Mouse (Mus musculus) heart, postnatal 0 days (tissue): ENCODE measurements around the gene Med27. TPM values are rescaled to one million over a fixed set of nuclear protein-coding genes. Genes with fewer than 3 reads are reported as not detected.

Experiments
- ATAC-seq: fragments of 200-750 bp; cut with Nextera tagmentation; 2 replicates; pipeline ENCODE4 v1.8.0; 2017; ENCODE audit warnings: low read depth, moderate number of reproducible peaks, moderate library complexity; ENCODE audit not compliant: insufficient read depth
- DNase-seq: peaks from one replicate; pipeline ENCODE4 v3.0.0-alpha.2; 2016; ENCODE audit warnings: low spot score
- H3K27ac ChIP-seq: fragments of 300-500 bp; sonication (generic); 2 replicates; pipeline ENCODE4 v1.5.1; 2014; ENCODE audit warnings: low read depth, mild to moderate bottlenecking
- H3K27me3 ChIP-seq: fragments of 300-500 bp; sonication (generic); 2 replicates; pipeline ENCODE4 v1.6.1; 2014; ENCODE audit warnings: low read length, mixed read lengths; ENCODE audit not compliant: control insufficient read depth, insufficient read depth
- H3K36me3 ChIP-seq: fragments of 300-500 bp; sonication (generic); replicated peaks from 2 replicates; pipeline ENCODE4 v1.6.1; 2014; ENCODE audit warnings: low read length, mixed read lengths; ENCODE audit not compliant: control insufficient read depth, insufficient read depth
- H3K4me1 ChIP-seq: fragments of 300-500 bp; sonication (generic); 2 replicates; pipeline ENCODE4 v1.6.1; 2014; ENCODE audit warnings: antibody characterized with exemption; ENCODE audit not compliant: control insufficient read depth, insufficient read depth
- H3K4me2 ChIP-seq: fragments of 300-500 bp; sonication (generic); 2 replicates; pipeline ENCODE4 v1.6.1; 2014; ENCODE audit warnings: low read depth, mild to moderate bottlenecking, low read length, moderate library complexity
- H3K4me3 ChIP-seq: fragments of 300-500 bp; sonication (generic); 2 replicates; pipeline ENCODE4 v1.5.1; 2014; ENCODE audit warnings: low read depth, low read length
- H3K9ac ChIP-seq: fragments of 300-500 bp; sonication (generic); replicated peaks from 2 replicates; pipeline ENCODE4 v1.6.1; 2014; ENCODE audit warnings: low read depth, low read length, mixed read lengths
- H3K9me3 ChIP-seq: fragments of 300-500 bp; sonication (generic); replicated peaks from 2 replicates; pipeline ENCODE4 v1.6.1; 2016; ENCODE audit warnings: low read length; ENCODE audit not compliant: control insufficient read depth
- CTCF ChIP-seq: IDR thresholded peaks from 2 replicates; pipeline ENCODE4 v1.5.1; 2016; ENCODE audit warnings: antibody characterized with exemption, control low read depth, low read depth
- EP300 ChIP-seq: IDR thresholded peaks from 2 replicates; pipeline ENCODE4 v1.6.1; 2016; ENCODE audit warnings: antibody characterized with exemption, low read depth
- WGBS: fragments of 180-500 bp; shearing (Covaris S2); extraction: QIAGEN DNeasy Blood & Tissue Kit; methylation state at CpG from one replicate; pipeline ENCODE4 v1.1.7; 2014; 5-methylcytosine and 5-hydroxymethylcytosine counted together
- polyA plus RNA-seq: library from polyadenylated mRNA; unstranded; fragments of >200 nt; fragmentation: Nextera tagmentation; extraction: Ambion mirVana; gene quantifications from 2 replicates; pipeline ENCODE4 v1.2.1, GENCODE M21; 2015
- total RNA-seq: library from RNA; depleted of rRNA; stranded (reverse); fragments of >200 nt; gene quantifications from 2 replicates; pipeline ENCODE4 v1.2.3, GENCODE M21; 2014; ENCODE audit warnings: low replicate concordance

The Med27 gene
- total and polyA plus RNA-seq, 2 experiments from 2014 or later, result 26.6 to 52.6 TPM

DNA sequence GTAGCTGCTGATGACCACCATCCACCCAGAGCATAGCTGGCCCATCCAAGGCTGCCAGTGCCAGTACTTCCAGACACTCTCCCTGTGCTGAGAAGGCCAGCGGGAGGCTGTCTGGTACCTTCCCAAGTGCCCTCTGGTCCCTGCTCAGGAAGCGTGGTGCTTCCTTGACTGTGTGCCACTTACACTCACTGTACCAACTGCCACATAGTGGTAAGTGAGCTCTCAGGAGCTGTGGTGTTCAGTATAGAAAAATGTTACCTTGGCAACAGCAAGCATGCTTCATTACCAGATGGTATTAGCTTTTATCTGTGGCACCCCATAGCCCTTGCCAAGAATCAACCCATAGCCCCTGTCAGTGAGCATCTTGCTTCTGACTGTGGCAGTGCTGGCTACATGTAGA lies 148.7 kb downstream of the Med27 start:
- no peak overlapping the region for H3K4me3 ChIP-seq
- DNase-seq (peak; percentile 2), ATAC-seq (no peak)
- 0 out of 2 replicates have a peak, but pooled peaks cover under 1% of the 10 kb centered on the region for H3K36me3 ChIP-seq
- no peaks in the 10 kb centered on the region for H3K27me3 ChIP-seq
- no peak overlapping the region for H3K4me2 ChIP-seq
- H3K4me1 ChIP-seq, result peaks cover 10% of the 10 kb centered on the region; the same call in 1 of the 2 replicates
- no peak overlapping the region for H3K27ac ChIP-seq
- TF ChIP-seq CTCF, result no peak
- no peak for TF ChIP-seq EP300
- H3K9ac ChIP-seq, result no peak overlapping the region
- WGBS, result 84% methylated on average over 2 of the region's 2 CpGs
- no peaks in the 10 kb centered on the region for H3K9me3 ChIP-seq

DNA sequence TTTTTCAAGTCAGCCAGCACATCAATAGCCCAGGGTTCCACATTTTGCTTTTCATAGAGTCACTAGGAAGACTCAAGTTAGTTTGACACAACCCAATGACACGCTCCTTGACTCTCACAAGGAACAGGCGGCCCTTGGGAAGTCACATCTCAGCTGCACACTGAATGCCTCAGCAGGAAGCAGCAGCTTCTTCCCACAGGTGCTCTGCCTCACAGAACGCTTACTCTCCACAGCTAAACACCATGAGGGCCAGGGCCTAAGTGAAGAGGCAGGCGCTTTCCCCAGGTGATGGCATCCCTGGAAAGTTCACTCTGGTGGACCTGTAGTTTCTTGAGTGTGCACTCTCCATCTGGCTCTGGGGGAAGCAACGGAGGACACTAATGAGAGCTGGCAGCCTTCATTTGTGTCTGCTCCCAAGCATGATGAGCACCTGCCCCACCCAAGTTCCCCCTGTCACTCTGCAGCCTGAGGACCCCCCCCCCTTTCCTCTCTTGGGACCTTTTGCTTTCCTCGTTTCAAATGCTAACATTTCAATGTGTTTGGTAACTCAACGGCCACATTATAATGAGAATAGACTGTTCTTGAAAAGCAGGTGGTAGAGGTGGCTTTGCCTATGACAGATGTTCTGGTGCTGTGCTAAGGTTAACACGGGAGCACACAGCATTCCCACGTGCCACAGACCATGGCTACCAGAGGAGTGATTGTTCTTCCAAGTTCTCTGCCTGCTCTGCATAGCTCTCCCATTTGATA lies 154.2 kb downstream of the Med27 start:
- TF ChIP-seq CTCF (no peak), EP300 (no peak)
- DNase-seq (no peak), ATAC-seq (no peak)
- Histone ChIP-seq H3K4me2 (no peak overlapping the region), H3K27ac (no peak overlapping the region), H3K27me3 (no peaks in the 10 kb centered on the region), H3K4me1 (no peaks in the 10 kb centered on the region), H3K9me3 (no peaks in the 10 kb centered on the region), H3K9ac (no peak overlapping the region), H3K4me3 (no peak overlapping the region), H3K36me3 (0 out of 2 replicates have a peak, but pooled peaks cover 8% of the 10 kb centered on the region)
- WGBS, result 81% methylated on average over 9 of the region's 9 CpGs

- H3K9ac ChIP-seq, result no peak overlapping the region
- no peak overlapping the region for H3K27ac ChIP-seq
- H3K4me3 ChIP-seq, result no peak overlapping the region
- H3K4me2 ChIP-seq, result no peak overlapping the region
- H3K4me1 ChIP-seq, result no peaks in the 10 kb centered on the region
- H3K27me3 ChIP-seq, result no peaks in the 10 kb centered on the region
- no peak for DNase-seq
- no peak for ATAC-seq
- 0 out of 2 replicates have a peak, but pooled peaks cover 8% of the 10 kb centered on the region for H3K36me3 ChIP-seq
- no peaks in the 10 kb centered on the region for H3K9me3 ChIP-seq
- TF ChIP-seq CTCF, result no peak
- TF ChIP-seq EP300, result no peak
- WGBS, result 72% methylated on average over 4 of the region's 4 CpGs
These were observed 154.8 kb downstream of the Med27 start for GRCm38 (mm10) chr2:29501381-29501780.

DNA sequence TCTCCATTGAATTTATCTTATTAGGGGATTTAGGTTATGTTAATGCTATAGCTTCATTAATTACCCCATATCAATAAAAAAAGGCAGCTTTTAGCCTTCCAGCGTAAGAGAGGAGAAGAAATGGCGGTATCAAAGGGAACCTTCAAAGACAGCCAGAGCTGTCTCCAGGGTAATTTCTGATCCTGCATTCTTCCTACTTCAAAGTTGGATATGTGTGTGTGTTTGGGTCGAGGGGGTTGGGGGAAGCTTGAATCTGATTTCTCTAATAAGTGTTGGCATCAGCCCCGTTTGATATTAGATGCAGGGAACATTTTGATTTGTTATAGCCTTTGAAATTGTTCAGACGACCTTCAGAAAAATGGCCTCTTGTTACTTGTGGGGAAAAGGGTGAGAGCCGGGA lies 158.2 kb downstream of the Med27 start:
- ATAC-seq, result no peak
- TF ChIP-seq CTCF, result no peak
- no peak for TF ChIP-seq EP300
- 78% methylated on average over 6 of the region's 6 CpGs for WGBS

GRCm38 (mm10) chr2:29506411-29506810 lies 159.8 kb downstream of the Med27 start:
- H3K27ac ChIP-seq, result no peak overlapping the region
- no peak for TF ChIP-seq EP300
- no peak for TF ChIP-seq CTCF
- H3K27me3 ChIP-seq, result no peaks in the 10 kb centered on the region
- no peaks in the 10 kb centered on the region for H3K9me3 ChIP-seq
- H3K36me3 ChIP-seq, result no peaks in the 10 kb centered on the region; the same call in 1 of the 2 replicates
- H3K9ac ChIP-seq, result no peak overlapping the region
- H3K4me1 ChIP-seq, result no peaks in the 10 kb centered on the region
- WGBS, result 84% methylated on average over 4 of the region's 4 CpGs
- H3K4me2 ChIP-seq, result no peak overlapping the region
- no peak for ATAC-seq
- DNase-seq, result no peak
- no peak overlapping the region for H3K4me3 ChIP-seq

More for the DNA sequence above, 158.2 kb downstream of the Med27 start:
- H3K27me3 ChIP-seq, result no peaks in the 10 kb centered on the region
- H3K4me2 ChIP-seq, result no peak overlapping the region
- no peaks in the 10 kb centered on the region for H3K9me3 ChIP-seq
- H3K9ac ChIP-seq, result no peak overlapping the region
- DNase-seq, result no peak
- H3K4me3 ChIP-seq, result no peak overlapping the region
- peaks cover 8% of the 10 kb centered on the region; the same call in 1 of the 2 replicates for H3K36me3 ChIP-seq
- no peaks in the 10 kb centered on the region for H3K4me1 ChIP-seq
- no peak overlapping the region for H3K27ac ChIP-seq

GRCm38 (mm10) chr2:29513131-29513530 lies 166.5 kb downstream of the Med27 start:
- H3K9ac ChIP-seq, result no peak overlapping the region
- no peaks in the 10 kb centered on the region for H3K27me3 ChIP-seq
- no peaks in the 10 kb centered on the region for H3K4me1 ChIP-seq
- H3K27ac ChIP-seq, result peak overlapping the region; percentile 21; the same call in 1 of the 2 replicates
- H3K9me3 ChIP-seq, result no peaks in the 10 kb centered on the region
- TF ChIP-seq CTCF (no peak), EP300 (no peak)
- ATAC-seq (no peak), DNase-seq (no peak)
- 41% methylated on average over 7 of the region's 7 CpGs for WGBS
- no peak overlapping the region for H3K4me2 ChIP-seq
- H3K4me3 ChIP-seq, result no peak overlapping the region
- no peaks in the 10 kb centered on the region; the same call in 1 of the 2 replicates for H3K36me3 ChIP-seq
